Mouse (Mus musculus): ENCODE results near the gene Prpf31.

Prpf31 gene

GRCm38 (mm10) chr7:3685400-3686187, 55.8 kb downstream of the Prpf31 start:
- no peak for DNase-seq (ENCODE audit: low spot score)

GRCm38 (mm10) chr7:3691919-3692318, 62.1 kb downstream of the Prpf31 start:
- DNase-seq (ENCODE audit: low spot score) = no peak
